Comparison of ENCODE assay signal across 21 mouse cellular contexts in genomic region chr6:140102043-140102442, GRCm38 (mm10).
DNase-seq lines count a peak whose midpoint lies in the region; ATAC-seq and TF ChIP-seq lines count a peak whose summit lies in the region.
"Had no signal": no experiment of that assay in that cellular context is flagged by ENCODE, and none has a peak within 500 bp of the region (broad histone marks: within the 10 kb centered on the region; RNA-seq: fewer than 3 reads in every experiment).

No protein-coding gene starts in this region.

- H3K27ac ChIP-seq in intestine, embryonic 14.5 days (ENCODE audit: low read depth): peak overlapping the region; percentile 43; the same call in 1 of the 2 replicates
- H3K27ac ChIP-seq in intestine, postnatal 0 days (ENCODE audit: low read depth, low read length): no peak overlapping the region
- H3K27ac ChIP-seq in midbrain, embryonic 11.5 days (ENCODE audit: low read depth, low read length): no peak overlapping the region
- no peak overlapping the region for H3K27ac ChIP-seq in midbrain, embryonic 13.5 days
- H3K27ac ChIP-seq in stomach, embryonic 15.5 days: peak overlapping the region; percentile 40; the same call in 1 of the 2 replicates
- H3K27ac ChIP-seq: embryonic facial prominence, embryonic 13.5 days; forebrain, embryonic 12.5 days; heart, embryonic 10.5 days; hindbrain, embryonic 13.5 days; hindbrain, postnatal 0 days had no signal

- no peaks in the 10 kb centered on the region for H3K36me3 ChIP-seq in intestine, embryonic 14.5 days (ENCODE audit: control insufficient read depth, insufficient read depth, low read length)
- no peaks in the 10 kb centered on the region for H3K36me3 ChIP-seq in intestine, postnatal 0 days (ENCODE audit: control insufficient read depth, insufficient read depth)
- no peaks in the 10 kb centered on the region for H3K36me3 ChIP-seq in midbrain, embryonic 11.5 days (ENCODE audit: control insufficient read depth, insufficient read depth, low read length)
- no peaks in the 10 kb centered on the region for H3K36me3 ChIP-seq in midbrain, embryonic 13.5 days
- H3K36me3 ChIP-seq in stomach, embryonic 15.5 days: no peaks in the 10 kb centered on the region
- H3K36me3 ChIP-seq: embryonic facial prominence, embryonic 13.5 days; forebrain, embryonic 12.5 days; G1E; heart, embryonic 10.5 days; hindbrain, embryonic 13.5 days had no signal

- WGBS in intestine, embryonic 14.5 days: 16% methylated on average over 6 of the region's 6 CpGs
- WGBS in intestine, postnatal 0 days: 37% methylated on average over 6 of the region's 6 CpGs
- WGBS in midbrain, embryonic 11.5 days: 88% methylated on average over 6 of the region's 6 CpGs
- 95% methylated on average over 6 of the region's 6 CpGs for WGBS in midbrain, embryonic 13.5 days
- WGBS in stomach, embryonic 15.5 days: 23% methylated on average over 6 of the region's 6 CpGs

- no peak overlapping the region for H3K4me3 ChIP-seq in intestine, embryonic 14.5 days (ENCODE audit: low read depth, low read length)
- H3K4me3 ChIP-seq in intestine, postnatal 0 days (ENCODE audit: low read depth, low read length): no peak overlapping the region
- H3K4me3 ChIP-seq in midbrain, embryonic 11.5 days (ENCODE audit: low read depth, low read length): no peak overlapping the region
- no peak overlapping the region for H3K4me3 ChIP-seq in midbrain, embryonic 13.5 days (replicated peaks)
- H3K4me3 ChIP-seq in stomach, embryonic 15.5 days (replicated peaks): no peak overlapping the region
- H3K4me3 ChIP-seq: embryonic facial prominence, embryonic 13.5 days; forebrain, embryonic 12.5 days; heart, embryonic 10.5 days; hindbrain, embryonic 13.5 days had no signal

- H3K4me2 ChIP-seq in intestine, embryonic 14.5 days (ENCODE audit: low read length): no peak overlapping the region
- H3K4me2 ChIP-seq in intestine, postnatal 0 days (replicated peaks; ENCODE audit: low read depth): no peak overlapping the region
- H3K4me2 ChIP-seq in midbrain, embryonic 11.5 days: no peak overlapping the region
- no peak overlapping the region for H3K4me2 ChIP-seq in midbrain, embryonic 13.5 days (replicated peaks)
- no peak overlapping the region for H3K4me2 ChIP-seq in stomach, embryonic 15.5 days
- H3K4me2 ChIP-seq: embryonic facial prominence, embryonic 13.5 days; forebrain, embryonic 12.5 days; hindbrain, embryonic 13.5 days had no signal

- peaks cover 19% of the 10 kb centered on the region for H3K4me1 ChIP-seq in intestine, embryonic 14.5 days (replicated peaks; ENCODE audit: control insufficient read depth, insufficient read depth, low read length)
- no peaks in the 10 kb centered on the region for H3K4me1 ChIP-seq in intestine, postnatal 0 days (replicated peaks; ENCODE audit: control insufficient read depth, insufficient read depth, low read length)
- no peaks in the 10 kb centered on the region for H3K4me1 ChIP-seq in midbrain, embryonic 11.5 days (ENCODE audit: control insufficient read depth, insufficient read depth, low read length)
- H3K4me1 ChIP-seq in midbrain, embryonic 13.5 days (replicated peaks): no peaks in the 10 kb centered on the region; the same call in 1 of the 2 replicates
- no peaks in the 10 kb centered on the region for H3K4me1 ChIP-seq in stomach, embryonic 15.5 days
- H3K4me1 ChIP-seq: embryonic facial prominence, embryonic 13.5 days; forebrain, embryonic 12.5 days; hindbrain, embryonic 13.5 days had no signal

- DNase-seq in intestine, embryonic 14.5 days (ENCODE audit: low spot score): no peak
- peak; percentile 45 for DNase-seq in midbrain, embryonic 11.5 days (ENCODE audit: low spot score, missing footprints)
- DNase-seq in left cerebral cortex, postnatal 36 days (ENCODE audit: low spot score in 2 of 2): no peak
- DNase-seq in heart, postnatal 36 days: no peak
- DNase-seq: adrenal gland, postnatal 10 days; cerebellum, adult 11 months; cerebellum, adult 8-10 months; cerebellum, postnatal 14 days; gastrocnemius, postnatal 10 days; heart, adult 18-20 months; heart, postnatal 10 days had no signal

- no peak overlapping the region for H3K9ac ChIP-seq in intestine, embryonic 14.5 days (ENCODE audit: low read length)
- no peak overlapping the region for H3K9ac ChIP-seq in intestine, postnatal 0 days (ENCODE audit: low read depth, low read length)
- H3K9ac ChIP-seq in midbrain, embryonic 11.5 days (ENCODE audit: low read length): no peak overlapping the region
- no peak overlapping the region for H3K9ac ChIP-seq in midbrain, embryonic 13.5 days (replicated peaks)
- no peak overlapping the region for H3K9ac ChIP-seq in stomach, embryonic 15.5 days
- H3K9ac ChIP-seq: embryonic facial prominence, embryonic 13.5 days; forebrain, embryonic 12.5 days; hindbrain, embryonic 13.5 days had no signal

- no peaks in the 10 kb centered on the region for H3K27me3 ChIP-seq in intestine, embryonic 14.5 days (replicated peaks; ENCODE audit: control insufficient read depth, insufficient read depth, low read length)
- H3K27me3 ChIP-seq in intestine, postnatal 0 days (replicated peaks; ENCODE audit: control insufficient read depth, insufficient read depth, low read length): no peaks in the 10 kb centered on the region
- no peaks in the 10 kb centered on the region for H3K27me3 ChIP-seq in midbrain, embryonic 11.5 days (ENCODE audit: control insufficient read depth, insufficient read depth, low read length)
- H3K27me3 ChIP-seq in midbrain, embryonic 13.5 days: no peaks in the 10 kb centered on the region
- no peaks in the 10 kb centered on the region for H3K27me3 ChIP-seq in stomach, embryonic 15.5 days (replicated peaks)
- H3K27me3 ChIP-seq: embryonic facial prominence, embryonic 13.5 days; forebrain, embryonic 12.5 days; hindbrain, embryonic 13.5 days had no signal

- no peaks in the 10 kb centered on the region for H3K9me3 ChIP-seq in intestine, embryonic 14.5 days (ENCODE audit: control insufficient read depth, low read length)
- H3K9me3 ChIP-seq in intestine, postnatal 0 days (ENCODE audit: control insufficient read depth): no peaks in the 10 kb centered on the region
- no peaks in the 10 kb centered on the region for H3K9me3 ChIP-seq in midbrain, embryonic 11.5 days (ENCODE audit: control insufficient read depth, low read length)
- no peaks in the 10 kb centered on the region for H3K9me3 ChIP-seq in midbrain, embryonic 13.5 days
- H3K9me3 ChIP-seq in stomach, embryonic 15.5 days: no peaks in the 10 kb centered on the region
- H3K9me3 ChIP-seq: embryonic facial prominence, embryonic 13.5 days; forebrain, embryonic 12.5 days; heart, embryonic 10.5 days; hindbrain, embryonic 13.5 days had no signal

- intact Hi-C loops in left cerebral cortex, postnatal 36 days (cut with DNase I): no loop called here
- intact Hi-C loops in heart, postnatal 36 days (cut with DNase I): no loop called here

- peak; percentile 74 for ATAC-seq in intestine, embryonic 14.5 days (replicated peaks; ENCODE audit: low FRiP score, low TSS enrichment, low read depth)
- ATAC-seq in intestine, postnatal 0 days: no peak
- ATAC-seq in midbrain, embryonic 11.5 days (ENCODE audit: low FRiP score): no peak
- no peak for ATAC-seq in midbrain, embryonic 13.5 days
- peak; percentile 31; the same call in 1 of the 2 replicates for ATAC-seq in stomach, embryonic 15.5 days (ENCODE audit: insufficient read depth, low FRiP score, low read depth)
- ATAC-seq: forebrain, embryonic 16.5 days; hindbrain, postnatal 0 days had no signal

- no peak for TF ChIP-seq CTCF in intestine, postnatal 0 days (IDR thresholded peaks at IDR 0.05; ENCODE audit: low read depth)

Comparison
In these comparisons a context has a peak if more than half of its experiments do, and no peak if none do; other contexts are left out.
1. ATAC-seq: peak in intestine, embryonic 14.5 days (single experiment) and stomach, embryonic 15.5 days (single experiment); none in intestine, postnatal 0 days (single experiment), midbrain, embryonic 11.5 days (single experiment) and midbrain, embryonic 13.5 days (single experiment).
2. H3K27ac ChIP-seq: peak in intestine, embryonic 14.5 days (single experiment) and stomach, embryonic 15.5 days (single experiment); none in intestine, postnatal 0 days (single experiment), midbrain, embryonic 11.5 days (single experiment) and midbrain, embryonic 13.5 days (single experiment).